Mouse (Mus musculus) heart, postnatal 0 days (tissue): ENCODE measurements around the gene Specc1. TPM values are rescaled to one million over a fixed set of nuclear protein-coding genes. Genes with fewer than 3 reads are reported as not detected.

Experiments
- ATAC-seq: fragments of 200-750 bp; cut with Nextera tagmentation; 2 replicates; pipeline ENCODE4 v1.8.0; 2017; ENCODE audit warnings: low read depth, moderate number of reproducible peaks, moderate library complexity; ENCODE audit not compliant: insufficient read depth
- DNase-seq: peaks from one replicate; pipeline ENCODE4 v3.0.0-alpha.2; 2016; ENCODE audit warnings: low spot score
- H3K27ac ChIP-seq: fragments of 300-500 bp; sonication (generic); 2 replicates; pipeline ENCODE4 v1.5.1; 2014; ENCODE audit warnings: low read depth, mild to moderate bottlenecking
- H3K27me3 ChIP-seq: fragments of 300-500 bp; sonication (generic); 2 replicates; pipeline ENCODE4 v1.6.1; 2014; ENCODE audit warnings: low read length, mixed read lengths; ENCODE audit not compliant: control insufficient read depth, insufficient read depth
- H3K36me3 ChIP-seq: fragments of 300-500 bp; sonication (generic); replicated peaks from 2 replicates; pipeline ENCODE4 v1.6.1; 2014; ENCODE audit warnings: low read length, mixed read lengths; ENCODE audit not compliant: control insufficient read depth, insufficient read depth
- H3K4me1 ChIP-seq: fragments of 300-500 bp; sonication (generic); 2 replicates; pipeline ENCODE4 v1.6.1; 2014; ENCODE audit warnings: antibody characterized with exemption; ENCODE audit not compliant: control insufficient read depth, insufficient read depth
- H3K4me2 ChIP-seq: fragments of 300-500 bp; sonication (generic); 2 replicates; pipeline ENCODE4 v1.6.1; 2014; ENCODE audit warnings: low read depth, mild to moderate bottlenecking, low read length, moderate library complexity
- H3K4me3 ChIP-seq: fragments of 300-500 bp; sonication (generic); 2 replicates; pipeline ENCODE4 v1.5.1; 2014; ENCODE audit warnings: low read depth, low read length
- H3K9ac ChIP-seq: fragments of 300-500 bp; sonication (generic); replicated peaks from 2 replicates; pipeline ENCODE4 v1.6.1; 2014; ENCODE audit warnings: low read depth, low read length, mixed read lengths
- H3K9me3 ChIP-seq: fragments of 300-500 bp; sonication (generic); replicated peaks from 2 replicates; pipeline ENCODE4 v1.6.1; 2016; ENCODE audit warnings: low read length; ENCODE audit not compliant: control insufficient read depth
- CTCF ChIP-seq: IDR thresholded peaks from 2 replicates; pipeline ENCODE4 v1.5.1; 2016; ENCODE audit warnings: antibody characterized with exemption, control low read depth, low read depth
- EP300 ChIP-seq: IDR thresholded peaks from 2 replicates; pipeline ENCODE4 v1.6.1; 2016; ENCODE audit warnings: antibody characterized with exemption, low read depth
- WGBS: fragments of 180-500 bp; shearing (Covaris S2); extraction: QIAGEN DNeasy Blood & Tissue Kit; methylation state at CpG from one replicate; pipeline ENCODE4 v1.1.7; 2014; 5-methylcytosine and 5-hydroxymethylcytosine counted together
- polyA plus RNA-seq: library from polyadenylated mRNA; unstranded; fragments of >200 nt; fragmentation: Nextera tagmentation; extraction: Ambion mirVana; gene quantifications from 2 replicates; pipeline ENCODE4 v1.2.1, GENCODE M21; 2015
- total RNA-seq: library from RNA; depleted of rRNA; stranded (reverse); fragments of >200 nt; gene quantifications from 2 replicates; pipeline ENCODE4 v1.2.3, GENCODE M21; 2014; ENCODE audit warnings: low replicate concordance; rRNA removed

Specc1 gene
- total and polyA plus RNA-seq, 2 experiments from 2014 or later: 5.2 to 8.4 TPM

DNA sequence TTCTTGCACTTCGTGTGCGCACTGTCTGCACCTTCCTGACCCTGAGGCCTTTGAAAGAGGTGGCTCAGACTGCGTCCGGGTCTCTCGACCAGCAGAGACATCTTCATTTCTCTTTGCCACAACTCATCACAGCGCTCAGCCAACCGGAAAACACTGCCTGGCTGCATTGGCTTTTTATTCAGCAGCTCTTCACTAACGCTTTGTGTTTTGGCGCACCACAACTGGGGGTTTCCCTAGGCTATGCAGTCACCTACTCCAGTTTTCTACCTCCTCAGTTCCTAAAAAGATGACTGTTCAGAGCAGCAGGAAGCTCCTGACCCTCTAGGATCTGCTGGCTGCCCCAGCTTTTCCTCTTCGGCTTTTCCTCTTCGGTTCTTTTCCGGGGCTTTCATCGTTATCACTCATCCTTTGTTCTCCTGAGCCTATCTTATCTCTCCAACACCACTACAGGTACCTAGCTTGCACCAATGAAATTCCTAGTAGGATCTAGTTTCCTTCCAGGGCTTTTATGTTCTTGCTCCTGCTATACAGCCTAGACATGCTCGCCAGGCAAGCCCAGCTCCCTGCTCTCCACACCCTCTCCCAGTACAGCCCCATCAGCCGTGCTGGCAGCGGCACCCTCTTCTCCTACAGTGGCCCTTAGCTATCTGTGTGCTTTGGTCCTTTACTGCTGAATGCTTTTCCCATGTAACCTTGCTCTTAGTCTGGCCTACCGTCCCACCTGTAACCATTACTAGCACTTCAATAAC lies 310.1 kb downstream of the Specc1 start:
- ATAC-seq (no peak), DNase-seq (no peak)
- no peak overlapping the region for H3K4me2 ChIP-seq
- no peak overlapping the region for H3K4me3 ChIP-seq
- no peaks in the 10 kb centered on the region for H3K9me3 ChIP-seq
- no peaks in the 10 kb centered on the region for H3K36me3 ChIP-seq
- no peak overlapping the region for H3K9ac ChIP-seq
- H3K27ac ChIP-seq: no peak overlapping the region
- TF ChIP-seq EP300 (no peak), CTCF (no peak)
- H3K27me3 ChIP-seq: no peaks in the 10 kb centered on the region
- WGBS: 57% methylated on average over 17 of the region's 17 CpGs
- H3K4me1 ChIP-seq: no peaks in the 10 kb centered on the region

DNA sequence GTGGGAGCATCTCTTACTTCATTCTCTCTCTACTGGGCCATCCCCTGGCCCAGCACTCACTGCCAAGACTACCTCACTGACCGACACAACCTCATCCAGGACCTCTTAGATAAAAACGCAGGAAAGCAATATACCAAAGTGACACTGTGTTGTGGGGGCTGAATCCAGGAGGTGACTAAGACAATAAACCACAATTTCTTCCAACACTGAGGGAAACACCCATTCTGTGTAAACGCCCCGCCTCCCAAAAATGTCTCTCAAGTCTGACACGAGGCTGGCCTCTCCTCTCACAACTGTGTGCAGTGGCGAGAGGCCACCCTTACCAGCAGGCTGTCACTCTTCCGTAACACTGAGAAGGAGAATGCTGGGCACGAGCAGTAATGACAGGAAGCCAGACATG lies 311.8 kb downstream of the Specc1 start:
- Histone ChIP-seq H3K4me2 (no peak overlapping the region), H3K9me3 (no peaks in the 10 kb centered on the region), H3K9ac (no peak overlapping the region), H3K36me3 (no peaks in the 10 kb centered on the region), H3K4me1 (no peaks in the 10 kb centered on the region), H3K4me3 (no peak overlapping the region), H3K27ac (no peak overlapping the region), H3K27me3 (no peaks in the 10 kb centered on the region)
- ATAC-seq (no peak), DNase-seq (no peak)
- 70% methylated on average over 8 of the region's 8 CpGs for WGBS
- no peak for TF ChIP-seq CTCF
- no peak for TF ChIP-seq EP300

DNA sequence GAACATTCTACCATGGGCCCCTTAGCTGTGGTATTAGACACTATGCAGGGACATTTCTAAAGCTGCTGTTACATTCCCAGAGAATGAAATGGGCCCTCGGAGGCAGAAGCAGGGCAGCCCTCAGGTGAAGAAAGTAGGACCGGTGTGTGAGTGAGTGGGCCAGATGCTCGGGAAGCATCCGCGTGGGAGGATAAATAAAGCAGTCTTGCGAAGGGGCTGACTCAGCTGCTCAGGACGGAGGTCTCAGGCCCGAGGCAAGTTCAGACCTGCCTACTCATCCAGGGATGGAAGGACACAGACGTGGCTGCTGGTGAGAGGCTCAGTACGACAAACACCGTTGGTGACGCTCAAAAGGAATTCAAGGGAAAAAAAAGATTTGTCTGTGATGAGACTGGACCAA lies 312.5 kb downstream of the Specc1 start:
- Histone ChIP-seq H3K9ac (no peak overlapping the region), H3K36me3 (no peaks in the 10 kb centered on the region), H3K27ac (no peak overlapping the region), H3K27me3 (no peaks in the 10 kb centered on the region), H3K4me2 (no peak overlapping the region), H3K9me3 (no peaks in the 10 kb centered on the region), H3K4me3 (no peak overlapping the region), H3K4me1 (no peaks in the 10 kb centered on the region)
- ATAC-seq (no peak), DNase-seq (no peak)
- no peak for TF ChIP-seq CTCF
- TF ChIP-seq EP300: no peak
- WGBS: 76% methylated on average over 12 of the region's 12 CpGs

- H3K9me3 ChIP-seq: no peaks in the 10 kb centered on the region
- no peaks in the 10 kb centered on the region for H3K4me1 ChIP-seq
- H3K4me3 ChIP-seq: no peak overlapping the region
- no peak overlapping the region for H3K27ac ChIP-seq
- no peak for DNase-seq
- no peaks in the 10 kb centered on the region for H3K27me3 ChIP-seq
- no peak overlapping the region for H3K9ac ChIP-seq
- H3K36me3 ChIP-seq: no peaks in the 10 kb centered on the region
- TF ChIP-seq EP300 (no peak), CTCF (no peak)
- 58% methylated on average over 5 of the region's 5 CpGs for WGBS
- H3K4me2 ChIP-seq: no peak overlapping the region
- ATAC-seq: no peak
Observed at GRCm38 (mm10) chr11:62270851-62271250, 314.3 kb downstream of the Specc1 start.

Other genes with a start within 250 kb of the Specc1 start
- not detected in 2 replicates for gene Slc5a10, start 235.9 kb upstream of the Specc1 start, total RNA-seq
- not detected in 2 replicates for gene Slc5a10, start 235.9 kb upstream of the Specc1 start, polyA plus RNA-seq
- gene Prpsap2, start 194.7 kb upstream of the Specc1 start, total RNA-seq: 9.8 and 10.4 TPM in 2 replicates
- 9.8 and 11.0 TPM in 2 replicates for gene Prpsap2, start 194.7 kb upstream of the Specc1 start, polyA plus RNA-seq
- gene Ulk2, start 101.7 kb upstream of the Specc1 start, total RNA-seq: 33.8 and 41.0 TPM in 2 replicates
- 8.6 and 9.2 TPM in 2 replicates for gene Ulk2, start 101.7 kb upstream of the Specc1 start, polyA plus RNA-seq
- gene Akap10, start 26.5 kb upstream of the Specc1 start, total RNA-seq: 8.7 and 25.7 TPM in 2 replicates
- gene Akap10, start 26.5 kb upstream of the Specc1 start, polyA plus RNA-seq: 8.8 and 9.0 TPM in 2 replicates